Mouse (Mus musculus) cerebellum, adult 2 months (tissue): ENCODE results near the gene Nkx2-4. TPM values are rescaled to one million over a fixed set of nuclear protein-coding genes. Genes with fewer than 3 reads are reported as not detected.

Experiments
- DNase-seq, 2 experiments: peaks; one replicate each; pipeline ENCODE4 v3.0.0; 2021
- H3K27ac ChIP-seq: fragments of 200-500 bp; 2 replicates; pipeline ENCODE4 v1.5.1; 2012; ENCODE audit warnings: low read length, control low read depth, inconsistent platforms; ENCODE audit not compliant: insufficient read depth
- H3K27me3 ChIP-seq: fragments of 200-500 bp; 2 replicates; pipeline ENCODE4 v1.6.1; 2012; ENCODE audit warnings: inconsistent platforms, mild to moderate bottlenecking, low read length, moderate library complexity; ENCODE audit not compliant: control insufficient read depth, insufficient read depth
- H3K4me1 ChIP-seq: fragments of 200-500 bp; 2 replicates; pipeline ENCODE4 v1.6.1; 2011; ENCODE audit warnings: low read length; ENCODE audit not compliant: control insufficient read depth, insufficient read depth
- H3K4me3 ChIP-seq: fragments of 200-500 bp; replicated peaks from 2 replicates; pipeline ENCODE3; 2011; ENCODE audit warnings: mild to moderate bottlenecking, low read depth, low read length, control low read depth; ENCODE audit not compliant: insufficient read depth
- CTCF ChIP-seq: fragments of 200-500 bp; IDR thresholded peaks from 2 replicates; pipeline ENCODE4 v1.5.1; 2011; ENCODE audit warnings: low read depth, mild to moderate bottlenecking, control low read depth, low read length, moderate library complexity, borderline replicate concordance; ENCODE audit not compliant: insufficient read depth
- POLR2A ChIP-seq: fragments of 200-500 bp; IDR thresholded peaks from 2 replicates; pipeline ENCODE4 v1.6.1; 2011; ENCODE audit warnings: low read length, control low read depth, borderline replicate concordance; ENCODE audit not compliant: insufficient read depth
- WGBS: fragments of 180-500 bp; shearing (Covaris S2); methylation state at CpG from one replicate; pipeline ENCODE4 v1.1.7; 2018; 5-methylcytosine and 5-hydroxymethylcytosine counted together
- polyA plus RNA-seq: library from polyadenylated mRNA; depleted of rRNA; stranded (reverse); fragments of >200 nt; gene quantifications from 2 replicates; pipeline ENCODE4 v1.2.3, GENCODE M21; 2012

Nkx2-4 gene
- polyA plus RNA-seq, 1 experiment = not detected

GRCm38 (mm10) chr2:147082391-147082790 lies 2.9 kb downstream of the Nkx2-4 start:
- Histone ChIP-seq H3K4me3 (no peak overlapping the region), H3K4me1 (no peaks in the 10 kb centered on the region), H3K27ac (no peak overlapping the region), H3K27me3 (peaks cover 22% of the 10 kb centered on the region; the same call in 1 of the 2 replicates)
- TF ChIP-seq POLR2A = no peak
- no peak for TF ChIP-seq CTCF
- WGBS = 69% methylated on average over 4 of the region's 4 CpGs
- DNase-seq = no peak

DNA sequence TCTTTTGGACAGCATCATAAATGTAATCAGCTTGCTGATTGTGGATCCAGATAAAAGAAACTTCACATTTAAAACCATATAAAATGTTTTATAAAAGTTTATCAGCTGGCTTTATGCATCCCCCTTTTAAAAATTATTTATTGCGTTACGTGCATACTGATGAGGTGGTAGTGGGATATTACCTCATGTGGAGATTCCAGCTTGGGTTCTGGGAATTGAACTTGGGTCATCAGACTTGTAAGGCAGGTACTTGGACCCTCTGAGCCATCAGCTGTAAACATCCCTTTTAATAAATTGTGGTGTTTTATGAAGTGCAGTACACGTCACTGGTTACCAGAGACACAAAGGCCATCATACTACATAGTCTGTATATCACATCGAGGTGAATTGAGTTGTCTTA lies 10.8 kb downstream of the Nkx2-4 start:
- Histone ChIP-seq H3K27ac (no peak overlapping the region), H3K4me3 (no peak overlapping the region), H3K27me3 (no peaks in the 10 kb centered on the region), H3K4me1 (no peaks in the 10 kb centered on the region)
- 98% methylated on average over 4 of the region's 4 CpGs for WGBS
- TF ChIP-seq CTCF (no peak), POLR2A (no peak)
- DNase-seq = no peak

DNA sequence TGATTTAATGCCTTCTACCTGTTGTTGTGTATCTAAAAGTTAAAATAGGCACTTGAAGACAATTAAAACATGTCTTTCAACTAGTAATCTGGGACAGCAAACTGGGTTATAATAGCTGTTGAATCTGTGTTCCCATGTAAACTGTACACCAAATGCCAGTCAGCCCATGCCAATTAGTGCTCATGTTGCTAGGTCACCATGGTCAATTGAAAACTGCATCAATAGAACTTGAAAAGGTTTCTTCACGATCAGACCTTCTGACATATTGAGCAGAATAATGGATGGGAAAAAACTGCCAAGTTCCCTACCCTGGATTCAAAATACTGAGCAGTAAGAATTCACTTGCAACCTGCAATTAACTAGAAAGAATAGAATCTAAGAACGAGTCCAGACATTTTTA lies 11.3 kb downstream of the Nkx2-4 start:
- H3K4me3 ChIP-seq = no peak overlapping the region
- no peak for DNase-seq
- WGBS = 56% methylated on average over 2 of the region's 2 CpGs
- H3K27me3 ChIP-seq = no peaks in the 10 kb centered on the region
- no peaks in the 10 kb centered on the region for H3K4me1 ChIP-seq
- TF ChIP-seq CTCF (no peak), POLR2A (no peak)
- H3K27ac ChIP-seq = no peak overlapping the region

DNA sequence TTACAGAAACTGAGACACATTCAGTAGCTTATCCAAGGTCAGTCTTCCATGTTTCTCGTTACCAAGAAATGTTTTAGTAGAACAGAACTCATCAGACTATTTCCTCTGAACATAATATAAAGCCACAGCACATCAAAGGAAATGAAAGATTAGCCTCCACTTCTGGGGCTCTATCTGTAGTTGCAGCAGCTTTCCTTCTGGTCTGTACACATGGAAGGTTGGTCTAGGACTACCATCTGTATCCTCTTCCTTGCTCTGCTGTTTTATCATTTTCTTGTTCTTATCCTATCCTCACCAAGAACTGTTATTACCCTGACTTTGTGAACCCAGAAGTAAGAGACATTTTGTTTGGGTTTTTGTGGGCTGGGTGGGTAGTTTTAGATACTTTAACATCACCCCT lies 14.9 kb downstream of the Nkx2-4 start:
- TF ChIP-seq POLR2A (no peak), CTCF (no peak)
- WGBS = 93% methylated on average over 1 of the region's 1 CpGs
- Histone ChIP-seq H3K4me3 (no peak overlapping the region), H3K27me3 (no peaks in the 10 kb centered on the region), H3K27ac (no peak overlapping the region), H3K4me1 (no peaks in the 10 kb centered on the region)
- DNase-seq = no peak

- no peak for DNase-seq
- Histone ChIP-seq H3K4me1 (no peaks in the 10 kb centered on the region), H3K27me3 (no peaks in the 10 kb centered on the region), H3K27ac (no peak overlapping the region), H3K4me3 (no peak overlapping the region)
- 45% methylated on average over 1 of the region's 1 CpGs for WGBS
- TF ChIP-seq CTCF = no peak
- no peak for TF ChIP-seq POLR2A
Observed at GRCm38 (mm10) chr2:147069077-147069476, 16.2 kb downstream of the Nkx2-4 start.

DNA sequence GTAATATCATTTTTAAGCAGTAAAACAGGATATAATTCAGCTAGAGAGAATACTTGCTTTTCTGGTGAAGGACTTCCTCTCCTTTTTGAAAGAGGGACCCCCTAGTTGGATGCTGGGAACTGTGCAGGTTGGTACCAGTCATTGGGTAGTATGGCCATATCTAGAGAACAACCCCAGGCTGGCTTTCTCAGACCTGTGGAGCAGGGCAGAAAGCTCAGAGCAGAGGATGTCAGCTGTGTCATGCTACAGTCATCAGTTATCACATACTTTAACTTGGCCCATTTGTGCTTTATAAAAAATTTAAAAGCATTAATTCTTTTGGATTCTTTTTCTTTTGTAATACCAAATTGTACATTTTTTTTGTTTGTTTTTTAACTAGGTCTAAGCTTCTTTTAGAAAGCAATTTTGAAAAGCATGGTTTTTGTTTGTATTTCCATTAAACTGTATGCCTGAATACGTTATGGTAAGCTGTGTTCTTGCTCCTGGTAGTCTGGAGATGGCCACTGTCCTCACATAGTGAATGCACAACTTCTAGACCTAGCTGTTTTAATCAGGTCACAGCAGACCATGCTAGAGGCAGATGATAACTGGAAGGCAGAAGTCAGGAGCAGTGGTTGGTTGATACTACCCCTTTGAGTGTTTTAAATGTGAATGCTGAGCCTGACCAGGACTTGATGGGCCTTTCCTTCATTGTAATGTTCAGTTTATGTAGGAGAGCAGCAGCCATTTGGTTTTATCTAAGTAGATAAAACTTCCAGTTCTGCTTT lies 17.6 kb downstream of the Nkx2-4 start:
- TF ChIP-seq CTCF (no peak), POLR2A (no peak)
- H3K27ac ChIP-seq = no peak overlapping the region
- H3K27me3 ChIP-seq = no peaks in the 10 kb centered on the region
- H3K4me3 ChIP-seq = no peak overlapping the region
- 97% methylated on average over 1 of the region's 1 CpGs for WGBS
- H3K4me1 ChIP-seq = no peaks in the 10 kb centered on the region
- DNase-seq = no peak

DNA sequence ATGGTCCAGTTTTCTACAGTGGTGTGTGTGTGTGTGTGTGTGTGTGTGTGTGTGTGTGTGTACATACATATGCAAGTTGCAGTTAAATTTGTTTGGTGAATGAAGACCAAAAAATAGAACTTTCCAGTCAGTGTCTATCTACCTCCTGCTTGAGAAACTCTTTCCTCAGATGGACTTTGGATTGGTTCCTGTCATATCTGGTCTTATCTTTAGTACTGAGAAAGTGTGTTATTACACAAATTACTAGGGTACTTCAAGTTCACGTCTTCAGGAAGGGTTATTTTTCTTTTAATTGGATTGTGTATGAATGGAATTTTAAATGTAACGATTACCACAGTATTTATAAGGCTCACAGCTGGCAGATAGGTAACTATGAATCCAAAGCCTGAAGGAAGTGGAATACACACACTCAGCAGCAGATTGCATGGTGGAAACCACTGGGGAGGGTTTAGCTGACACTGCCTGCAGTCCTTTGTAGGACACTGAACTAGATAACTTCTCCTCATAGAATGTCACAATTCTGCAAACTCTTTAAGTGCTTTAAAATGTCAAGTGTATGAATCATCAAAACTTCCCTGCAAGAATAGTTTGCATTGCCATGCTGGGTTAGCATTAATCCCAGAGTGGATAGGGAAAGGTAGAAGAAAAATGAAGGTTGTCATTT lies 31.9 kb downstream of the Nkx2-4 start:
- Histone ChIP-seq H3K4me1 (no peaks in the 10 kb centered on the region), H3K27ac (no peak overlapping the region), H3K4me3 (no peak overlapping the region), H3K27me3 (no peaks in the 10 kb centered on the region)
- WGBS = 93% methylated on average over 2 of the region's 2 CpGs
- DNase-seq = no peak
- TF ChIP-seq POLR2A (no peak), CTCF (no peak)

DNA sequence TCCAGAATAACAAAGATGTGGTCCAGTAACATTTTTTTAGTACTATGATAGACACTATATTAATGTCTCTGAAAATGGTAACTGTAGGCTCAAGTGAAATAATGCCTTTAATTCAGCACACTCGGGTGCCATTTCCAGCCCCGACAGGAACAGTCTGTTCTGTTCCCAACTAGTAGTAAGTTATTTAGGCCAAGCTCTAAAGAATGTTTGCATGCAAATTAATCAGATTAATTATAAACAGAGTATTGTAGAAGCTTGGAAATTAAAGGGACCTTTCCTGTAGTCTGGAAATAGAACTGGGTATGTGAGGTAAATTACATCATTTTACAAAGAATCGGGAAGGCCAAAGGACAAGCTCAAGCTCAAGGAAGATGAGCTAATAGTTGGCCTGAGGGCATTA lies 38.2 kb downstream of the Nkx2-4 start:
- 87% methylated on average over 3 of the region's 3 CpGs for WGBS
- Histone ChIP-seq H3K27ac (no peak overlapping the region), H3K4me1 (no peaks in the 10 kb centered on the region), H3K4me3 (no peak overlapping the region), H3K27me3 (no peaks in the 10 kb centered on the region)
- TF ChIP-seq POLR2A = no peak
- TF ChIP-seq CTCF = no peak
- DNase-seq = no peak
